Mouse (Mus musculus) erythroblast, embryonic 14.5 days (primary cell): ENCODE measurements around the gene Vmn1r76.

Source experiments
- GATA1 ChIP-seq: IDR thresholded peaks from 2 replicates; pipeline ENCODE4 v1.6.1; 2012; ENCODE audit warnings: low read length, inconsistent platforms, mixed read lengths
- TAL1 ChIP-seq: IDR thresholded peaks from 3 replicates; pipeline ENCODE4 v1.6.1; 2012; ENCODE audit warnings: low read length, inconsistent platforms, mixed read lengths

GRCm38 (mm10) chr7:11938113-11938512 lies at the start of gene Vmn1r76:
- TF ChIP-seq GATA1 (no peak), TAL1 (no peak)
